Mouse (Mus musculus) liver, embryonic 14.5 days (tissue): ENCODE data around the gene Ppl. TPM values are rescaled to one million over a fixed set of nuclear protein-coding genes. Genes with fewer than 3 reads are reported as not detected.
A peak's percentile ranks its signal among the peaks of the same experiment; 100 is the strongest.

Experiments
- ATAC-seq: fragments of 200-750 bp; cut with Nextera tagmentation; 2 replicates; pipeline ENCODE4 v1.8.0; 2017; ENCODE audit warnings: moderate number of reproducible peaks, mild to moderate bottlenecking, moderate library complexity; ENCODE audit not compliant: insufficient read depth
- DNase-seq, 3 experiments: peaks; one replicate each; pipeline ENCODE4 v3.0.0-alpha.2; 2012 to 2013; ENCODE audit warnings: low read depth in 3 of 3, low spot score in 3 of 3
- H3K27ac ChIP-seq: fragments of 300-500 bp; sonication (generic); 2 replicates; pipeline ENCODE4 v1.5.1; 2014; ENCODE audit warnings: moderate library complexity, mild to moderate bottlenecking, control low read depth, inconsistent platforms
- H3K27me3 ChIP-seq: fragments of 300-500 bp; sonication (generic); 2 replicates; pipeline ENCODE4 v1.6.1; 2014; ENCODE audit warnings: mild to moderate bottlenecking, low read length, moderate library complexity; ENCODE audit not compliant: control insufficient read depth, insufficient read depth
- H3K36me3 ChIP-seq: fragments of 300-500 bp; sonication (generic); replicated peaks from 2 replicates; pipeline ENCODE4 v1.6.1; 2014; ENCODE audit warnings: low read depth; ENCODE audit not compliant: control insufficient read depth, insufficient read depth
- H3K4me1 ChIP-seq, 2 experiments: fragments of 200-500 bp in 1 of 2; fragments of 300-500 bp in 1 of 2; sonication (generic) in 1 of 2; replicated peaks; 2 replicates each; pipeline ENCODE4 v1.6.1; 2012 to 2014; ENCODE audit warnings: antibody characterized with exemption in 1 of 2, inconsistent platforms in 1 of 2, low read length in 1 of 2; ENCODE audit not compliant: control insufficient read depth in 2 of 2, insufficient read depth in 2 of 2
- H3K4me2 ChIP-seq: fragments of 300-500 bp; sonication (generic); 2 replicates; pipeline ENCODE4 v1.6.1; 2014; ENCODE audit warnings: low read depth, mild to moderate bottlenecking, control low read depth, moderate library complexity
- H3K4me3 ChIP-seq, 2 experiments: fragments of 200-500 bp in 1 of 2; fragments of 300-500 bp in 1 of 2; sonication (generic) in 1 of 2; 2 replicates each; pipeline ENCODE4 v1.5.1; 2012 to 2014; ENCODE audit warnings: low read depth in 2 of 2, low read length in 2 of 2, mild to moderate bottlenecking in 2 of 2, control low read depth in 1 of 2, inconsistent platforms in 1 of 2, moderate library complexity in 1 of 2; ENCODE audit not compliant: insufficient read depth in 1 of 2
- H3K9ac ChIP-seq: fragments of 300-500 bp; sonication (generic); replicated peaks from 2 replicates; pipeline ENCODE4 v1.6.1; 2014; ENCODE audit warnings: mild to moderate bottlenecking, control low read depth, moderate library complexity
- H3K9me3 ChIP-seq: fragments of 300-500 bp; sonication (generic); 2 replicates; pipeline ENCODE4 v1.6.1; 2016; ENCODE audit warnings: low read length, mixed read lengths; ENCODE audit not compliant: control insufficient read depth
- CTCF ChIP-seq: IDR thresholded peaks from 2 replicates; pipeline ENCODE4 v1.5.1; 2016; ENCODE audit warnings: antibody characterized with exemption, low read depth, control low read depth
- EP300 ChIP-seq: IDR thresholded peaks from 2 replicates; pipeline ENCODE4 v1.6.1; 2016; ENCODE audit warnings: antibody characterized with exemption, low read depth
- WGBS: fragments of 180-500 bp; shearing (Covaris S2); extraction: QIAGEN DNeasy Blood & Tissue Kit; methylation state at CpG from one replicate; pipeline ENCODE4 v1.1.7; 2014; ENCODE audit not compliant: insufficient replicate concordance; 5-methylcytosine and 5-hydroxymethylcytosine counted together
- polyA plus RNA-seq, 2 experiments: library from polyadenylated mRNA; depleted of rRNA in 1 of 2; stranded (reverse) in 1 of 2; unstranded in 1 of 2; fragments of >200 nt; fragmentation: Nextera tagmentation in 1 of 2; extraction: Ambion mirVana in 1 of 2; gene quantifications; 2 replicates each; pipeline versions ENCODE4 v1.2.1 to v1.2.3; 2012 to 2014

Ppl gene
- polyA plus RNA-seq, 2 experiments: 0.20 to 0.27 TPM

DNA sequence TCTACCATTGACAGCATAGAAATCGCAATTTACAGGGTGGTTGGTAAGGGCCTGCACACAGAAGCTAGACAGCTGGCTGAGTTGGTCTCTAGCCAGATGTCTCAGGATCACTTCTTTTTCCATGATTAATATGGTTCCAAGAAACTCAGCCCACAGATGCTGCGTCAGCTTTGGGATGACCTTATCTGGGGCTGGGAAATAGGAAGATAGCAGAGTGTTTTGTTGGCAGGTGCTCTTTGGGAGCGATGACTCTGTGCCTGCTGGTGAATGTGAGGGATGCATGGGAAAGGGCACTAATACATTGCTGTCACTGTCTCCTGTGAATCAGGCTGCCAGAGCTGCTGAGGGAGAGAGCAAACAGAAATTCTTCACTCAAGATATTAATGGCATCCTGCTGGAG is 61.9 kb downstream of the Ppl start:
- Histone ChIP-seq H3K9me3 (no peaks in the 10 kb centered on the region), H3K36me3 (peaks cover 51% of the 10 kb centered on the region), H3K27me3 (no peaks in the 10 kb centered on the region), H3K9ac (no peak overlapping the region), H3K27ac (no peak overlapping the region), H3K4me2 (no peak overlapping the region), H3K4me1 (no peaks in the 10 kb centered on the region), H3K4me3 (no peak overlapping the region)
- ATAC-seq (no peak), DNase-seq (no peak)
- TF ChIP-seq CTCF: no peak
- no peak for TF ChIP-seq EP300
- 80% methylated on average over 3 of the region's 3 CpGs for WGBS

DNA sequence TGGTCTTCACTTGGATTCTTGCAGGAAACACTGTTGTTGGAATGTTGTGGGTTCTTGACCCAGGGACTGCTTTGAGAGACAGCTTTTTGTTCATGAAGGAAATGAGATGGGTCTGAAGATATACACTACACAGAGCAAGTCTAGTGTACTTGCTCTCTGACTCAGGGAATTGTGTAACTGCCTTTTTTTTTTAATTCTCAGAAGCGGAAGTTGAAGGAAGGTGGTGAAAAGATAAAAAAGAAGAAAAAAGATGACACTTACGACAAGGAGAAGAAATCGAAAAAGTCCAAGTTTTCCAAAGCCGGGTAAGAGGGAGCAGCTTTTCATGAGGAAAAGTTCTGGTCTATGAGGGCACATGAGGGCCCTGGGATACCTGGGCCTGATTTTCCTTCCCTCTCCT is 68.7 kb downstream of the Ppl start:
- 79% methylated on average over 4 of the region's 4 CpGs for WGBS
- TF ChIP-seq EP300 (no peak), CTCF (no peak)
- H3K9me3 ChIP-seq: no peaks in the 10 kb centered on the region
- no peak overlapping the region for H3K4me3 ChIP-seq
- no peaks in the 10 kb centered on the region for H3K4me1 ChIP-seq
- no peak overlapping the region for H3K9ac ChIP-seq
- H3K36me3 ChIP-seq: peaks cover 33% of the 10 kb centered on the region
- no peak for DNase-seq
- no peak overlapping the region for H3K4me2 ChIP-seq
- ATAC-seq: no peak
- H3K27me3 ChIP-seq: no peaks in the 10 kb centered on the region
- H3K27ac ChIP-seq: no peak overlapping the region

DNA sequence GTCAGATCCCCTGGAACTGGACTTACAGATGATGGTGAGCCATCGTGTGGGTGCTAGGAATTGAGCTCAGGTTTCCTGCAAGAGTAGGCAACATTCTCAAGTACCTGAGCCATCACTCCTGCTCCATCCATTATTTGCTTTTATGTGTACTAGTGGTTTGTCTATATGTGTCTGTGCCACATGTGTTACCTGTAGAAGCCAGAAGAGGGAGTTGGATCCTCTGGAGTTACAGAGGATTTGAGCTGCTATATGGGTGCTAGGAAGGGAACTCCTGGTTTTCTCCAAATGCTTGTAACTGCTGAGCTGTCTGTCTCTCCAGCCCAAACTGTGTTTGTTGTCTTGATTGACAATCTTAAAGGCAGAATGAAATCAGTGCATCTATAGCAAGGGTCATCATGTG is 74.1 kb downstream of the Ppl start:
- no peaks in the 10 kb centered on the region for H3K4me1 ChIP-seq
- ATAC-seq (no peak), DNase-seq (no peak)
- TF ChIP-seq CTCF (peak; percentile 45; the same call in 1 of the 2 replicates), EP300 (no peak)
- H3K4me3 ChIP-seq: no peak overlapping the region
- WGBS: 77% methylated on average over 1 of the region's 1 CpGs
- H3K9ac ChIP-seq: no peak overlapping the region
- no peak overlapping the region for H3K4me2 ChIP-seq
- peaks cover 50% of the 10 kb centered on the region for H3K36me3 ChIP-seq
- no peaks in the 10 kb centered on the region for H3K27me3 ChIP-seq
- no peak overlapping the region for H3K27ac ChIP-seq
- H3K9me3 ChIP-seq: no peaks in the 10 kb centered on the region

DNA sequence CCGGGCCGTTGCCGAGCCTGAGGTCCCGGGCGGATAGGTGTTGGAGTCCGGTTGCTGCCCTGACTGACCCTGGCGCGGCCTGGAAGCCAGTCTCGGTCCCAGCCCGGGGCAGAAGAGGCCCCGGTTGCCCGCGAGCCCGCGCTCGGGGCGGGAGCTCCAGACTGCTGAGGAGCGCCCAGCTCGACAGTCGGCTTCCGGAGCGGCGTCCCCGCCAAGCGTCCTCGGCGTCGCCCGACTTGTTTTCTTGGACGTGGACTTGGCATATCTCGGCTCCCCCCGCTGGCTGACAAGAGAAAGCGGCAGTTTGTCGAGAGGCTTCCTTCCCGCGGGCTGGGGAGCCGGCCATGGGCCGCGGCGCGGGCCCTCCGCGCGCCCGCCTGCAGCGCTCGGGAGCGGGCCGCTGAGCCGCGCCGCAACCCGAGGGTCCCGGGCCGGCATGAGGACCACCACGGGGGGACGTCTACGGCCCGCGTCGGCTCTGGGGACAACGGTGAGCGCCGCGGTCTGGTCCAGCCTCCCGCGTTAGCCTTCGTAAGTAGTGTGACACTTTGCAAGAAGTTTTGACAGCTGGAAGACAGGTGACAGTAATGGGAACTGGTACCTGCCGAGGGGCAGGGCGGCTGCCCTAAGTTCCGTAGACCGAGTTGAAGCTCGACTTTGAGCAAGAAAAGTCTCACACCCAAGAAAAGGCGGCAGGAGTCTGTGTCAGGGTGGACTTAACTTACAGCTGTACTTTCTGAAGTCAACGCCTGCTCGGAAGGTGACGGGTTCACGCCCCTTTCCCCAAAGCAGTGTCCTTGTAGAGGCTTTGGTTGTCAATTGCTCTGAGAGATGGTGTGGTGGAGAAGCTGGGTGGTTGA is 81.7 kb downstream of the Ppl start:
- Histone ChIP-seq H3K36me3 (peaks cover 39% of the 10 kb centered on the region), H3K4me2 (peak overlapping the region; percentile 83), H3K27ac (peak overlapping the region; percentile 94), H3K9ac (peak overlapping the region; percentile 95), H3K27me3 (no peaks in the 10 kb centered on the region), H3K4me3 (peak overlapping the region; percentile 94 to 98), H3K4me1 (peaks cover 7 to 17% of the 10 kb centered on the region in 2 experiments), H3K9me3 (no peaks in the 10 kb centered on the region)
- WGBS: under 1% methylated on average over 72 of the region's 78 CpGs
- DNase-seq: peak; percentile 50 to 56 (median 51)
- peak; percentile 72 for ATAC-seq
- TF ChIP-seq EP300: no peak
- TF ChIP-seq CTCF: peak; percentile 26; the same call in 1 of the 2 replicates

DNA sequence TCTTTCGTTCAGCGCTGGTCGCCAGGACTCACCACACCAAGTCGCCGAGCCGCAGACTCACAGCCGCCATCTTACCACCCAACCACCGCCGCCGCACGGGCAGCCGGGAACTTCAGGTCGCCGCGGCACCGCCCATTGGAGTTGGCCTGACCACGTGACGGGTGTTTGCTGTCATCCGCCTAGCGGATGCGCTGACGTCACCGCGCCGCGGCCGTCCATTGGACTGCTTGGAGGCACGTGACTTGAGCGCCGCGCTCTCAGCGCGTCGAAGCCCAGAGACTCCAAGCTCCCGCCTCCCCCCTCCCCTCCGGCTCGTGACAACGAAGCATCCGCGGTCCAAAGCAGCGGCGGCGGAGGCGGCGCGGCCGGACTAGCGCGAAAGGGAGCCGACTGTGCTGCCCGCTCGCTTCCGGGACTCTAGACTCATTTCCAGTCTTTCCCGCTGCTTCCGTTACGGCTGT is 82.4 kb downstream of the Ppl start, which contains the start of the genes Glyr1 and Ubn1:
Gene Glyr1 (minus strand): TSS at position 90 of the 461 bp plus-strand sequence.
Gene Ubn1 (plus strand): TSS at position 284 of the 461 bp plus-strand sequence.
- peak; percentile 95 for ATAC-seq
- no peak for TF ChIP-seq EP300
- TF ChIP-seq CTCF: no peak
- under 1% methylated on average over 54 of the region's 56 CpGs for WGBS

More for the DNA sequence above, 82.4 kb downstream of the Ppl start, which contains the start of the genes Glyr1 and Ubn1:
- Histone ChIP-seq H3K27me3 (no peaks in the 10 kb centered on the region), H3K4me1 (peaks cover 7 to 17% of the 10 kb centered on the region in 2 experiments), H3K9ac (peak within 1 kb of the TSS; percentile 95), H3K4me2 (peak within 1 kb of the TSS; percentile 85), H3K9me3 (no peaks in the 10 kb centered on the region), H3K36me3 (peaks cover 39% of the 10 kb centered on the region), H3K4me3 (peak within 1 kb of the TSS; percentile 94 to 98), H3K27ac (peak within 1 kb of the TSS; percentile 94)
- peak; percentile 99 for DNase-seq
